Mouse (Mus musculus): ENCODE data around the gene Myo7a. TPM values are rescaled to one million over a fixed set of nuclear protein-coding genes. Genes with fewer than 3 reads are reported as not detected.

Gene Myo7a
- polyA plus RNA-seq, 1 experiment: 3.3 TPM

DNA sequence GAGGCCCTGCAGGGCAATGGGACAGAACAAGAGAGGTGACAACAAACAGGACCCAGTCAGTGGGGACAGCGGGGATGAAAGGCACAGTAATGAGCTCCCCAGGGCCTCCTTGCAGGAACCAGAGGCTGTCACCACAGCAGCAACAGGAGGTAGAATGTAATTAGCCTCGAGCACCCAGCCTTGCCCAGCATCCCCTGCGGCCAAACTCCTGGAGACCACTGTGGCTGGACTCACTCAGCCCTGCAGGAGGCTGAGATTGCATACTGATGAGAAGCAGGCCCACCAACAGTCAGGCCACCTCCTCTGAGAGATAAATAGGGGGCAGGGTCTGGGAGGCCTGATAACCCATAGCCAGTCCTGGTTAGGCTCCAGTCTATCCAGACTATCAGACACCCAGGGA, 30.5 kb upstream of the Myo7a start:
- H3K4me1 ChIP-seq (ENCODE audit: control insufficient read depth, insufficient read depth, insufficient read length, low read length): peaks cover 2% of the 10 kb centered on the region
- no peak overlapping the region for H3K27ac ChIP-seq (replicated peaks; ENCODE audit: low read depth, low read length)
- H3K4me3 ChIP-seq (ENCODE audit: insufficient read depth, low read depth, low read length): no peak overlapping the region

DNA sequence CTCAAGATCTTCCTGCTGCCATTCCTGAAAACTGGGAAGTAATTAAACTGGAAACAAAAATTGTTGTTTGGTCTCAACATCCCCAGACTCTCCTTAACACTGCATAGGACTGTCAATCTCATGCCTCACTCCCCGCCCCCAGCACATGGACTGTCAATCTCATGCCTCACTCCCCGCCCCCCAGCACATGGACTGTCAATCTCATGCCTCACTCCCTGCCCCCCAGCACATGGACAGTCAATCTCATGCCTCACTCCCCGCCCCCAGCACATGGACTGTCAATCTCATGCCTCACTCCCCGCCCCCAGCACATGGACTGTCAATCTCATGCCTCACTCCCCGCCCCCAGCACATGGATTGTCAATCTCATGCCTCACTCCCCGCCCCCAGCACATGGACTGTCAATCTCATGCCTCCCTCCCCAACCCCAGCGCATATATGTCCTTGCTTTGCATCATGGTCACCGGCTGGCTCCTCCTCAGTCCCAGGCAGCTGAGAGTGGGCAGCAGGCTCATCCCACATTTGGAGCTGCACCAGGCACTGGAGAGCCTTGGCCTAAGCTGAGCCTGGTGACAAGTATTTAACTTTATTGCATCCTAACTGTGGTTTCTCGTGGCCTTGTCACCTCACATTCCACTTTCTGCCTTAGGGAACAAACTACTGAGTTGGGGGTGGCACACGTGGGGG, 29.5 kb upstream of the Myo7a start:
- H3K4me3 ChIP-seq (ENCODE audit: insufficient read depth, low read depth, low read length): no peak overlapping the region
- peaks cover 2% of the 10 kb centered on the region for H3K4me1 ChIP-seq (ENCODE audit: control insufficient read depth, insufficient read depth, insufficient read length, low read length)
- no peak overlapping the region for H3K27ac ChIP-seq (replicated peaks; ENCODE audit: low read depth, low read length)

DNA sequence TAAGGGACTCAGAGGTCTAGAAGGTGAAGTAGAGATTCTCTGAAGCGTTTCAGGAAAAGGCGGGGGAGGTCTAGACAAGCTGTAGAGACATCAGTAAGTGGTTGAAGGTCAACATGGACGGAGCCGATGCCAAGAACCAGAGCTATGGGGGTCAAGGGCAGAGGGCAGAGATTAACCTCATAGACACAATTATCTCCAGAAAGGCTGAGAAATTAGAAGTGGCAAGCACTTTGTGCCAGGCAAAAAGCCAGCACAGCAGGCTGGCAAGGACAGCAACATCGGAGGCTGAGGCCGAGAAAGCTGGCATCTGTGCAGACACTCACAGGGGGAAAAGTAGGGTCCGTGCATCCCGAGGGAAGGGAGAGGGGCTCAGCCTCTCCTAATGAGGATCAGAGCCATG, 28.4 kb upstream of the Myo7a start:
- Histone ChIP-seq H3K4me3 (ENCODE audit: insufficient read depth, low read depth, low read length) (no peak overlapping the region), H3K27ac (replicated peaks; ENCODE audit: low read depth, low read length) (no peak overlapping the region), H3K4me1 (ENCODE audit: control insufficient read depth, insufficient read depth, insufficient read length, low read length) (peaks cover 2% of the 10 kb centered on the region)

GRCm38 (mm10) chr7:98146447-98146845, 27.1 kb upstream of the Myo7a start:
- H3K4me3 ChIP-seq (ENCODE audit: insufficient read depth, low read depth, low read length): no peak overlapping the region
- no peak overlapping the region for H3K27ac ChIP-seq (replicated peaks; ENCODE audit: low read depth, low read length)
- no peaks in the 10 kb centered on the region for H3K4me1 ChIP-seq (ENCODE audit: control insufficient read depth, insufficient read depth, insufficient read length, low read length)

DNA sequence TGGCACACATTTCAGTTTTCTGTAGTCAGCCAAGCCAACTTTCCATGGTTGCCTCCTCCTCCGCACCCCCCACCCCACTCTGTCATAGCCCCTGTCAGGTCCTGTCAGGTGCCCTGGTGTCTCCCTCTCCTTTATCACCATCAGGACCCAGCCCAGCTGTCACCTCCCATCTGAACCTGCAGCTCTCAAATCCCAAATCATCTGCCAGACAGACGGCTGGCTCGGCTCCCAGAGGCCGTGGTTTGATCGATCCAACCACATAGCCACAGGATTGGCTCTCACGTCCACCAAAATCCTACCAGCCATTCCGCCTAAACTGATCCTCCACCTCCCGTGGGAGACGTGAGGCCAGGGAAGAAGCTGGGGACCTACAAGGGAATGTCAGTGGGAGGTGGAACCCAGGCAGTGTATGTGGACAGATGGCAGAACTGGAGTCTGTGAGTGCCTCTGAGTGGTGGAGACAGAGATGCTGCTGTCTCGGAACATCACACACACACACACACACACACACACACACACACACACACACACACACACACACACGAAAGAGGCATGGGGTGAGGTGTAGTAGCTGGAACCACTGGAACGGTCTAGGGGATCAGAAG, 26.6 kb upstream of the Myo7a start:
- Histone ChIP-seq H3K4me3 (ENCODE audit: insufficient read depth, low read depth, low read length) (no peak overlapping the region), H3K27ac (replicated peaks; ENCODE audit: low read depth, low read length) (no peak overlapping the region), H3K4me1 (ENCODE audit: control insufficient read depth, insufficient read depth, insufficient read length, low read length) (no peaks in the 10 kb centered on the region)

DNA sequence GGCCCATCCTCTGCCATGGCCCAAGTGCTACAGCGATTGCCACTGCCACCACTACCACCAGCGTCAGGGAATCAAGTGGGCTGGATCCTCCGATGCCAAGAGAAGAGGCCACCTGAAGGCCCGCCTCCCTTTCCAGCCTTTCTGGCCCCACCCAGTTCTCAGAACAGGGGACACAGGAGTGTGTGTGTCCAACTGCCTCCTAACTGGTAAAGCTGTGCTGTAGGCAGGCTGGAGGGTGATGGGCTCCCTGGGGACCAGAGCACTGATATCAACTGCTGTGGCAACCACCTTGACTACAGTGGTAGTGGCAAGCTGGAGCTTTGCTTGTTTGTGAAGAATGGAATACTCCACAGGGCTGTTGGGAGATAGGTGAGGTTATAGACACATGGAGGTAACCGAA, 26.1 kb upstream of the Myo7a start, which contains the start of gene Omp:
Omp (minus strand) TSS at position 101 of the 400 bp plus-strand sequence.
- Histone ChIP-seq H3K4me1 (ENCODE audit: control insufficient read depth, insufficient read depth, insufficient read length, low read length) (no peaks in the 10 kb centered on the region), H3K4me3 (ENCODE audit: insufficient read depth, low read depth, low read length) (no peak within 1 kb of the TSS), H3K27ac (replicated peaks; ENCODE audit: low read depth, low read length) (no peak within 1 kb of the TSS)

GRCm38 (mm10) chr7:98142648-98143047, 23.3 kb upstream of the Myo7a start:
- Histone ChIP-seq H3K4me3 (ENCODE audit: insufficient read depth, low read depth, low read length) (no peak overlapping the region), H3K27ac (replicated peaks; ENCODE audit: low read depth, low read length) (no peak overlapping the region), H3K4me1 (ENCODE audit: control insufficient read depth, insufficient read depth, insufficient read length, low read length) (no peaks in the 10 kb centered on the region)

- H3K27ac ChIP-seq (replicated peaks; ENCODE audit: low read depth, low read length): no peak overlapping the region
- no peak overlapping the region for H3K4me3 ChIP-seq (ENCODE audit: insufficient read depth, low read depth, low read length)
Observed at GRCm38 (mm10) chr7:98142247-98142646, 22.9 kb upstream of the Myo7a start.

GRCm38 (mm10) chr7:98141206-98141605, 21.9 kb upstream of the Myo7a start:
- Histone ChIP-seq H3K4me1 (ENCODE audit: control insufficient read depth, insufficient read depth, insufficient read length, low read length) (no peaks in the 10 kb centered on the region), H3K27ac (replicated peaks; ENCODE audit: low read depth, low read length) (no peak overlapping the region), H3K4me3 (ENCODE audit: insufficient read depth, low read depth, low read length) (no peak overlapping the region)

More at GRCm38 (mm10) chr7:98142247-98142646, 22.9 kb upstream of the Myo7a start:
- H3K4me1 ChIP-seq (ENCODE audit: control insufficient read depth, insufficient read depth, insufficient read length, low read length): no peaks in the 10 kb centered on the region

DNA sequence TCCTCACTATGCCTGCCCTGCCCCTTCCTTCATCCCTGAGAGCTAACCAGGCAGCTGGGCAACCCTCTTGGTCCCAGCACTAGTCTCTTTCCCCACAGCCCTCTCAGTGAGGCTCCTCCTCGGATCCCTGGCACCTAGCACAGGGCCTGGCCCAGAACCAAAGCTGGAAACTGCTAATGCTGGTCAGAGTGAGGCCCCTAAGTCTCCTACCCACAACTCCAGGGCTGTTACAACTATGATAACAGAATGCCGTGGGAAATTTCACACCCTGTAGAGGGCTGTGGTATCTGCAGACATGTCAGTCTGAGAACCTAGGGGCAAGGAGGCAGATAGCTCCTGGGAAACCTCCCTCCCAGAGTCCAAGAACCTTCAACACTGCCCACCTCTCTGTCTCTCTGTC, 21.3 kb upstream of the Myo7a start:
- H3K4me3 ChIP-seq (ENCODE audit: insufficient read depth, low read depth, low read length): no peak overlapping the region
- H3K4me1 ChIP-seq (ENCODE audit: control insufficient read depth, insufficient read depth, insufficient read length, low read length): no peaks in the 10 kb centered on the region
- H3K27ac ChIP-seq (replicated peaks; ENCODE audit: low read depth, low read length): no peak overlapping the region

GRCm38 (mm10) chr7:98139216-98139615, 19.9 kb upstream of the Myo7a start:
- Histone ChIP-seq H3K27ac (replicated peaks; ENCODE audit: low read depth, low read length) (no peak overlapping the region), H3K4me1 (ENCODE audit: control insufficient read depth, insufficient read depth, insufficient read length, low read length) (no peaks in the 10 kb centered on the region), H3K4me3 (ENCODE audit: insufficient read depth, low read depth, low read length) (no peak overlapping the region)

- Histone ChIP-seq H3K27ac (replicated peaks; ENCODE audit: low read depth, low read length) (no peak overlapping the region), H3K4me3 (ENCODE audit: insufficient read depth, low read depth, low read length) (no peak overlapping the region), H3K4me1 (ENCODE audit: control insufficient read depth, insufficient read depth, insufficient read length, low read length) (no peaks in the 10 kb centered on the region)
Observed at GRCm38 (mm10) chr7:98137995-98138394, 18.7 kb upstream of the Myo7a start.

DNA sequence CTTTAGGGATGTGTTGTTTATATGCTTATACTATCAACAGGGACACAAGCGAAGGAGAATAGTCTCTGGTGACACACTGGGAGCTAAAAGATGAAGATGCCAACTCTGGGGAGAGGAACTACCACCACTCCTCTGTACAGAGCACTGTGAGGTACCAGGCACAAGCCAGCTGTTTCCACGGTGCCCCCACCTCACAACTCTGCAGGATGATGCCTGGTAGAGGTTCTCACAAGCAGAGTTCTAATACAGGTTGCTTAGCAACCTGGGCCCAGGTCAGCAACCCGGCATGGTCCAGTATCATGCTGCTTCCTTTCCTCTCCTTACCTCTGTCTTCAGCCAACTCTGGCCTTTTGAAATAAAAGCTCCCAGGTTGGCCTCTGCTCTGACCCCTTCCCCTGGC, 18.3 kb upstream of the Myo7a start:
- H3K4me3 ChIP-seq (ENCODE audit: insufficient read depth, low read depth, low read length): no peak overlapping the region
- no peak overlapping the region for H3K27ac ChIP-seq (replicated peaks; ENCODE audit: low read depth, low read length)
- no peaks in the 10 kb centered on the region for H3K4me1 ChIP-seq (ENCODE audit: control insufficient read depth, insufficient read depth, insufficient read length, low read length)

DNA sequence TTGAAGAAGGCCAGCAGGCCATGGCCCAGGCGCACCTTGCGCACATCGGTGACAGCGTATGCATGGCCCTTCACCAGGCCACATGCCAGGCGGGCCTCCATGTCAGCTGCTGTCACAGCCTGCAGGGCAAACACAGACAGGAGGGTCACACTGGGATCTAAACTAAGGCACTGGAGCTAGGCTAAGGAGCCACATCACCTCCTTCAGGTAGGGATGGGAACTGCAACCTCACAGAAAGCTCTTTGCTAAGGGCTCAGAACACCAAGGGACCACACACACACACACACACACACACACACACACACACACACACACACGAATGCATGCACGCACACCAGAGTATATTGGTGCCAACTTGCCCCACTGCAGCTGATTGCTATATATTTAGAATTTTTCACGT, 12.4 kb upstream of the Myo7a start:
- H3K4me1 ChIP-seq (ENCODE audit: control insufficient read depth, insufficient read depth, insufficient read length, low read length): 0 out of 2 replicates have a peak, but pooled peaks cover 2% of the 10 kb centered on the region
- H3K27ac ChIP-seq (replicated peaks; ENCODE audit: low read depth, low read length): no peak overlapping the region
- no peak overlapping the region for H3K4me3 ChIP-seq (ENCODE audit: insufficient read depth, low read depth, low read length)

DNA sequence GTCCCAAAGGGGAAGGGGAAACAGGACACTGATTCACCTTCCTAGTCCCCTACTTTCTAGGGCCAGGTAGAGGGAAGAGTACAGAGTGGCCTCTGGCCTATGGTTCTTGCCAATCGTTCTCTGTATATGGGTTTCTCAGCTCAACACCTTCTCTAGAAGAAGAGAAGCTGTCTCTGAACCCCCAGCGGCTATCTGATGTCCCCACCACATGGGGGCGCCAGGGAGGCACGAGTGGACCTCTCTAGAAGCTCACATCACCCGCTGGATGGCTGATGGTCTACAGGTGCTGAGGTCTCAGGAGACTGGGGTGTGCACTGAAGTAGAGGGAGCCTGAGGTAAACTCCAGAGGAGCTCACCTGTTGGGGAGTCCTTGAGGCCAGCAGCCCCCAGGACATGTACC, 6.1 kb upstream of the Myo7a start:
- 0 out of 2 replicates have a peak, but pooled peaks cover 2% of the 10 kb centered on the region for H3K4me1 ChIP-seq (ENCODE audit: control insufficient read depth, insufficient read depth, insufficient read length, low read length)

GRCm38 (mm10) chr7:98124701-98125100, 5.4 kb upstream of the Myo7a start:
- H3K4me1 ChIP-seq (ENCODE audit: control insufficient read depth, insufficient read depth, insufficient read length, low read length): 0 out of 2 replicates have a peak, but pooled peaks cover 2% of the 10 kb centered on the region
- H3K27ac ChIP-seq (replicated peaks; ENCODE audit: low read depth, low read length): no peak overlapping the region

More for the DNA sequence above, 6.1 kb upstream of the Myo7a start:
- Histone ChIP-seq H3K4me3 (ENCODE audit: insufficient read depth, low read depth, low read length) (no peak overlapping the region), H3K27ac (replicated peaks; ENCODE audit: low read depth, low read length) (no peak overlapping the region)

More at GRCm38 (mm10) chr7:98124701-98125100, 5.4 kb upstream of the Myo7a start:
- no peak overlapping the region for H3K4me3 ChIP-seq (ENCODE audit: insufficient read depth, low read depth, low read length)

Measured in brown adipose tissue, adult 24 weeks (tissue).